Mouse (Mus musculus): Measurements from ENCODE around the gene Reg4. TPM values are rescaled to one million over a fixed set of nuclear protein-coding genes. Genes with fewer than 3 reads are reported as not detected.

The Reg4 gene
- total and polyA plus RNA-seq, 3 experiments, result not detected

- Histone ChIP-seq H3K4me2 (ENCODE audit: insufficient read depth, low read depth, poor library complexity, severe bottlenecking) (no peak overlapping the region), H3K9ac (ENCODE audit: insufficient read depth, low read depth) (no peak overlapping the region), H3K4me3 (replicated peaks in 1 of 3; ENCODE audit: low read depth in 2 of 3, low read length in 2 of 3, poor library complexity in 1 of 3) (no peak overlapping the region), H3K9me3 (replicated peaks; ENCODE audit: low read length) (no peaks in the 10 kb centered on the region), H3K79me2 (replicated peaks; ENCODE audit: control insufficient read depth, extremely low read depth, insufficient read depth, poor library complexity, severe bottlenecking) (no peaks in the 10 kb centered on the region), H3K4me1 (ENCODE audit: control insufficient read depth in 1 of 2, insufficient read depth in 2 of 2) (no peaks in the 10 kb centered on the region), H3K36me3 (replicated peaks in 1 of 2; ENCODE audit: control insufficient read depth in 1 of 2, insufficient read depth in 1 of 2, low read length in 1 of 2) (no peaks in the 10 kb centered on the region), H3K27ac (ENCODE audit: insufficient read depth, low read depth) (no peak overlapping the region), H3K27me3 (replicated peaks) (no peaks in the 10 kb centered on the region)
- TF ChIP-seq NRF1 (IDR thresholded peaks at IDR 0.05; ENCODE audit: low read depth, low read length), result 0 out of 2 replicates have a peak, but pooled peaks have one; percentile 43
- TF ChIP-seq ZC3H11A (IDR thresholded peaks at IDR 0.05; ENCODE audit: low read depth, low read length), result no peak
- in situ Hi-C loops (cut with MboI; ENCODE audit: low pct_ligation_motif_present, low pct_unique_long_range_greater_than_20kb, low sequenced_read_pairs), result no loop called here
- no peak for DNase-seq (ENCODE audit: extremely low read depth)
- dilution Hi-C loops (cut with MboI; ENCODE audit: extremely low pct_ligation_motif_present, extremely low pct_unique_long_range_greater_than_20kb, low sequenced_read_pairs), result no loop called here
Measured at GRCm38 (mm10) chr3:98185163-98185714, 36.7 kb upstream of the Reg4 start.

GRCm38 (mm10) chr3:98187777-98188176 lies 34.2 kb upstream of the Reg4 start:
- dilution Hi-C loops (cut with MboI; ENCODE audit: extremely low pct_ligation_motif_present, extremely low pct_unique_long_range_greater_than_20kb, low sequenced_read_pairs), result no loop called here
- H3K36me3 ChIP-seq (replicated peaks in 1 of 2; ENCODE audit: control insufficient read depth in 1 of 2, insufficient read depth in 1 of 2, low read length in 1 of 2), result no peaks in the 10 kb centered on the region
- H3K27ac ChIP-seq (ENCODE audit: insufficient read depth, low read depth), result no peak overlapping the region
- no peak overlapping the region for H3K4me2 ChIP-seq (ENCODE audit: insufficient read depth, low read depth, poor library complexity, severe bottlenecking)
- no peak for DNase-seq (ENCODE audit: extremely low read depth)
- H3K79me2 ChIP-seq (replicated peaks; ENCODE audit: control insufficient read depth, extremely low read depth, insufficient read depth, poor library complexity, severe bottlenecking), result no peaks in the 10 kb centered on the region
- no peaks in the 10 kb centered on the region for H3K27me3 ChIP-seq (replicated peaks)
- no peak overlapping the region for H3K9ac ChIP-seq (ENCODE audit: insufficient read depth, low read depth)
- in situ Hi-C loops (cut with MboI; ENCODE audit: low pct_ligation_motif_present, low pct_unique_long_range_greater_than_20kb, low sequenced_read_pairs), result no loop called here
- H3K4me3 ChIP-seq (replicated peaks in 1 of 3; ENCODE audit: low read depth in 2 of 3, low read length in 2 of 3, poor library complexity in 1 of 3), result no peak overlapping the region
- TF ChIP-seq ZKSCAN1 (IDR thresholded peaks at IDR 0.05; ENCODE audit: borderline replicate concordance, low read depth, low read length), result no peak
- TF ChIP-seq JUN (IDR thresholded peaks at IDR 0.05; ENCODE audit: insufficient read depth, low read depth, low read length), result no peak
- TF ChIP-seq RAD21 (IDR thresholded peaks at IDR 0.05; ENCODE audit: low read depth, low read length), result no peak
- TF ChIP-seq SMC3 (IDR thresholded peaks at IDR 0.05; ENCODE audit: low read depth, low read length), result no peak
- TF ChIP-seq CHD1 (IDR thresholded peaks at IDR 0.05; ENCODE audit: low read depth, low read length), result no peak
- no peak for TF ChIP-seq IRF4 (IDR thresholded peaks at IDR 0.05; ENCODE audit: low read depth, low read length)
- TF ChIP-seq BHLHE40 (IDR thresholded peaks at IDR 0.05; ENCODE audit: low read depth, low read length), result no peak
- no peak for TF ChIP-seq TCF12 (IDR thresholded peaks at IDR 0.05; ENCODE audit: low read depth, low read length)
- TF ChIP-seq TBP (conservative IDR thresholded peaks at IDR 0.05; ENCODE audit: low read depth, low read length), result no peak
- H3K4me1 ChIP-seq (ENCODE audit: control insufficient read depth in 1 of 2, insufficient read depth in 2 of 2), result no peaks in the 10 kb centered on the region
- no peaks in the 10 kb centered on the region for H3K9me3 ChIP-seq (replicated peaks; ENCODE audit: low read length)

- no peak overlapping the region for H3K4me3 ChIP-seq (replicated peaks in 1 of 3; ENCODE audit: low read depth in 2 of 3, low read length in 2 of 3, poor library complexity in 1 of 3)
- no peak for DNase-seq (ENCODE audit: extremely low read depth)
- H3K4me2 ChIP-seq (ENCODE audit: insufficient read depth, low read depth, poor library complexity, severe bottlenecking), result no peak overlapping the region
- no peak overlapping the region for H3K27ac ChIP-seq (ENCODE audit: insufficient read depth, low read depth)
- H3K9me3 ChIP-seq (replicated peaks; ENCODE audit: low read length), result no peaks in the 10 kb centered on the region
- no peaks in the 10 kb centered on the region for H3K79me2 ChIP-seq (replicated peaks; ENCODE audit: control insufficient read depth, extremely low read depth, insufficient read depth, poor library complexity, severe bottlenecking)
- H3K9ac ChIP-seq (ENCODE audit: insufficient read depth, low read depth), result no peak overlapping the region
- TF ChIP-seq MAFK (IDR thresholded peaks at IDR 0.05; ENCODE audit: insufficient replicate concordance, low read length), result no peak
- TF ChIP-seq SIN3A (IDR thresholded peaks at IDR 0.05; ENCODE audit: low read length), result no peak
- TF ChIP-seq USF2 (conservative IDR thresholded peaks at IDR 0.05; ENCODE audit: low read depth, low read length), result no peak
- no peak for TF ChIP-seq MEF2A (IDR thresholded peaks at IDR 0.05; ENCODE audit: borderline replicate concordance, low read depth, low read length)
- no peak for TF ChIP-seq TCF12 (IDR thresholded peaks at IDR 0.05; ENCODE audit: low read depth, low read length)
- TF ChIP-seq ZNF384 (IDR thresholded peaks at IDR 0.05; ENCODE audit: low read depth, low read length), result no peak
- TF ChIP-seq PAX5 (IDR thresholded peaks at IDR 0.05; ENCODE audit: low read length), result no peak
- no peak for TF ChIP-seq CHD1 (IDR thresholded peaks at IDR 0.05; ENCODE audit: low read depth, low read length)
- no peak for TF ChIP-seq POLR2A (IDR thresholded peaks at IDR 0.05; ENCODE audit: low read depth, low read length)
- TF ChIP-seq MAX (IDR thresholded peaks at IDR 0.05; ENCODE audit: low read length), result no peak
- dilution Hi-C loops (cut with MboI; ENCODE audit: extremely low pct_ligation_motif_present, extremely low pct_unique_long_range_greater_than_20kb, low sequenced_read_pairs) (no loop called here), in situ Hi-C loops (cut with MboI; ENCODE audit: low pct_ligation_motif_present, low pct_unique_long_range_greater_than_20kb, low sequenced_read_pairs) (no loop called here)
- H3K36me3 ChIP-seq (replicated peaks in 1 of 2; ENCODE audit: control insufficient read depth in 1 of 2, insufficient read depth in 1 of 2, low read length in 1 of 2), result no peaks in the 10 kb centered on the region
- 0 out of 4 replicates have a peak, but pooled peaks cover 0 to 4% of the 10 kb centered on the region in 2 experiments for H3K4me1 ChIP-seq (ENCODE audit: control insufficient read depth in 1 of 2, insufficient read depth in 2 of 2)
- peaks cover 11% of the 10 kb centered on the region for H3K27me3 ChIP-seq (replicated peaks)
Measured at GRCm38 (mm10) chr3:98197711-98198532, 24.0 kb upstream of the Reg4 start.

Data from CH12.LX (cell line).